In the genomic region with DNA sequence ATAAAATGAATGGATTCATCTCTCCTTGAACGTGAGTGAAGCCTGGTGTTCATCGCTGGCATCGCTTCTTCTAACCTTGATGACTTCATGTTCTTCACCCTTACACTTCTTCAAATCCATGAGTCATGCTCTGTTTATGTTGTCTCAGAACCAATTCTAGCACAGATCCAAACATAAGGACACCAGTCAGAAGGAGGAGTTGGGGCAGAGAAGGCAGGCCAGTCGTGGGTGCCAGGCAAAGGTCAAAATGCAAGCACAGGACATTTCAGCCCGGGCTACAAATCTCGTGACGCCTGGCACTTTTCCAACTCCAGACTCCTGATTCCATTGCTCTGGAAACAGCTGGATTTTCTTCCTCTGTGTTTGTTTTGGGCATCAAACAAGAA, we compare ENCODE assay signal across 9 mouse cellular contexts. TPM values are rescaled to one million over a fixed set of nuclear protein-coding genes. Genes with fewer than 3 reads are reported as not detected.
DNase-seq lines count a peak whose midpoint lies in the region; ATAC-seq and TF ChIP-seq lines count a peak whose summit lies in the region.
"Had no signal": no experiment of that assay in that cellular context is flagged by ENCODE, and none has a peak within 500 bp of the region (broad histone marks: within the 10 kb centered on the region; RNA-seq: fewer than 3 reads in every experiment).

No protein-coding gene starts in this region.

- H3K27me3 ChIP-seq in embryonic facial prominence, embryonic 12.5 days = no peaks in the 10 kb centered on the region
- H3K27me3 ChIP-seq in intestine, postnatal 0 days (replicated peaks; ENCODE audit: control insufficient read depth, insufficient read depth, low read length) = no peaks in the 10 kb centered on the region
- no peaks in the 10 kb centered on the region for H3K27me3 ChIP-seq in limb, embryonic 12.5 days
- no peaks in the 10 kb centered on the region for H3K27me3 ChIP-seq in midbrain, embryonic 11.5 days (ENCODE audit: control insufficient read depth, insufficient read depth, low read length)
- H3K27me3 ChIP-seq in stomach, embryonic 14.5 days (ENCODE audit: control insufficient read depth, insufficient read depth, low read length) = no peaks in the 10 kb centered on the region

- 35% methylated on average over 7 of the region's 7 CpGs for WGBS in embryonic facial prominence, embryonic 12.5 days
- WGBS in intestine, postnatal 0 days = 21% methylated on average over 7 of the region's 7 CpGs
- 33% methylated on average over 7 of the region's 7 CpGs for WGBS in limb, embryonic 12.5 days
- WGBS in midbrain, embryonic 11.5 days = 34% methylated on average over 7 of the region's 7 CpGs
- WGBS in stomach, embryonic 14.5 days = 29% methylated on average over 7 of the region's 7 CpGs

- no peak for ATAC-seq in embryonic facial prominence, embryonic 12.5 days (ENCODE audit: insufficient number of reproducible peaks, insufficient read depth, low FRiP score, low TSS enrichment)
- peak; percentile 85 for ATAC-seq in intestine, postnatal 0 days
- peak; percentile 29; the same call in 1 of the 2 replicates for ATAC-seq in limb, embryonic 12.5 days (ENCODE audit: insufficient number of reproducible peaks, insufficient read depth, low FRiP score, low TSS enrichment, low read depth)
- peak; percentile 38; the same call in 1 of the 2 replicates for ATAC-seq in midbrain, embryonic 11.5 days (ENCODE audit: low FRiP score)
- peak; percentile 47 for ATAC-seq in stomach, embryonic 14.5 days (ENCODE audit: insufficient number of reproducible peaks, insufficient read depth, low FRiP score, low read depth)

- H3K9me3 ChIP-seq in embryonic facial prominence, embryonic 12.5 days = no peaks in the 10 kb centered on the region
- H3K9me3 ChIP-seq in intestine, postnatal 0 days (ENCODE audit: control insufficient read depth) = no peaks in the 10 kb centered on the region
- H3K9me3 ChIP-seq in limb, embryonic 12.5 days = no peaks in the 10 kb centered on the region
- no peaks in the 10 kb centered on the region for H3K9me3 ChIP-seq in midbrain, embryonic 11.5 days (ENCODE audit: control insufficient read depth, low read length)
- no peaks in the 10 kb centered on the region for H3K9me3 ChIP-seq in stomach, embryonic 14.5 days (ENCODE audit: control insufficient read depth, low read depth, low read length)

- peaks cover 9% of the 10 kb centered on the region; the same call in 1 of the 2 replicates for H3K4me1 ChIP-seq in embryonic facial prominence, embryonic 12.5 days
- no peaks in the 10 kb centered on the region for H3K4me1 ChIP-seq in intestine, postnatal 0 days (replicated peaks; ENCODE audit: control insufficient read depth, insufficient read depth, low read length)
- peaks cover 17% of the 10 kb centered on the region for H3K4me1 ChIP-seq in limb, embryonic 12.5 days (replicated peaks)
- H3K4me1 ChIP-seq in midbrain, embryonic 11.5 days (ENCODE audit: control insufficient read depth, insufficient read depth, low read length) = peaks cover 5% of the 10 kb centered on the region; the same call in 1 of the 2 replicates
- H3K4me1 ChIP-seq in stomach, embryonic 14.5 days (ENCODE audit: control insufficient read depth, insufficient read depth, low read length) = 0 out of 2 replicates have a peak, but pooled peaks cover 11% of the 10 kb centered on the region

- peak overlapping the region; percentile 76 for H3K4me2 ChIP-seq in embryonic facial prominence, embryonic 12.5 days (replicated peaks)
- peak overlapping the region; percentile 92 for H3K4me2 ChIP-seq in intestine, postnatal 0 days (replicated peaks; ENCODE audit: low read depth)
- H3K4me2 ChIP-seq in limb, embryonic 12.5 days = peak overlapping the region; percentile 78
- peak overlapping the region; percentile 56 for H3K4me2 ChIP-seq in midbrain, embryonic 11.5 days
- peak overlapping the region; percentile 78 for H3K4me2 ChIP-seq in stomach, embryonic 14.5 days (replicated peaks; ENCODE audit: low read depth, low read length)

- no peaks in the 10 kb centered on the region for H3K36me3 ChIP-seq in embryonic facial prominence, embryonic 12.5 days
- H3K36me3 ChIP-seq in intestine, postnatal 0 days (ENCODE audit: control insufficient read depth, insufficient read depth) = no peaks in the 10 kb centered on the region
- peaks cover 3% of the 10 kb centered on the region; the same call in 1 of the 2 replicates for H3K36me3 ChIP-seq in limb, embryonic 12.5 days
- no peaks in the 10 kb centered on the region for H3K36me3 ChIP-seq in midbrain, embryonic 11.5 days (ENCODE audit: control insufficient read depth, insufficient read depth, low read length)
- peaks cover under 1% of the 10 kb centered on the region; the same call in 1 of the 2 replicates for H3K36me3 ChIP-seq in stomach, embryonic 14.5 days (ENCODE audit: control insufficient read depth, insufficient read depth, low read length)

- peak; percentile 45 for TF ChIP-seq CTCF in intestine, postnatal 0 days (IDR thresholded peaks at IDR 0.05; ENCODE audit: low read depth)

- H3K27ac ChIP-seq in embryonic facial prominence, embryonic 12.5 days = no peak overlapping the region
- H3K27ac ChIP-seq in intestine, postnatal 0 days (ENCODE audit: low read depth, low read length) = peak overlapping the region; percentile 79
- 0 out of 2 replicates have a peak overlapping the region, but pooled peaks have one; percentile 42 for H3K27ac ChIP-seq in limb, embryonic 12.5 days
- H3K27ac ChIP-seq in midbrain, embryonic 11.5 days (ENCODE audit: low read depth, low read length) = no peak overlapping the region
- 0 out of 2 replicates have a peak overlapping the region, but pooled peaks have one; percentile 3 for H3K27ac ChIP-seq in stomach, embryonic 14.5 days (ENCODE audit: low read length)

- peak overlapping the region; percentile 85 for H3K4me3 ChIP-seq in embryonic facial prominence, embryonic 12.5 days
- peak overlapping the region; percentile 93 for H3K4me3 ChIP-seq in intestine, postnatal 0 days (ENCODE audit: low read depth, low read length)
- H3K4me3 ChIP-seq in limb, embryonic 12.5 days (replicated peaks) = peak overlapping the region; percentile 73
- peak overlapping the region; percentile 74 for H3K4me3 ChIP-seq in midbrain, embryonic 11.5 days (ENCODE audit: low read depth, low read length)
- peak overlapping the region; percentile 80 for H3K4me3 ChIP-seq in stomach, embryonic 14.5 days (ENCODE audit: low read depth, low read length)

- peak; percentile 51 to 61 for DNase-seq in frontal cortex, postnatal 10 days (ENCODE audit: low spot score in 2 of 2)
- DNase-seq in frontal cortex, adult 2 months (ENCODE audit: extremely low spot score in 1 of 2, low spot score in 1 of 2) = no peak
- peak; percentile 98 for DNase-seq in heart, adult 11 months
- peak; percentile 92 for DNase-seq in midbrain, embryonic 11.5 days (ENCODE audit: low spot score, missing footprints)

- peak overlapping the region; percentile 66; the same call in 1 of the 2 replicates for H3K9ac ChIP-seq in embryonic facial prominence, embryonic 12.5 days
- peak overlapping the region; percentile 79; the same call in 1 of the 2 replicates for H3K9ac ChIP-seq in intestine, postnatal 0 days (ENCODE audit: low read depth, low read length)
- H3K9ac ChIP-seq in limb, embryonic 12.5 days (replicated peaks) = 0 out of 2 replicates have a peak overlapping the region, but pooled peaks have one; percentile 32
- peak overlapping the region; percentile 76; the same call in 1 of the 2 replicates for H3K9ac ChIP-seq in midbrain, embryonic 11.5 days (ENCODE audit: low read length)
- H3K9ac ChIP-seq in stomach, embryonic 14.5 days (replicated peaks; ENCODE audit: low read depth, low read length) = no peak overlapping the region

RNA-seq across cellular contexts. Expression of gene Gabarapl1, which starts 0.4 kb away (rescaled TPM):
- polyA plus RNA-seq in frontal cortex, adult 2 months (2012; rRNA removed) = 510 and 530 TPM in 2 replicates
- 56.4 and 56.6 TPM in 2 replicates for polyA plus RNA-seq in embryonic facial prominence, embryonic 12.5 days (2016; fragmentation: Nextera tagmentation; extraction: Ambion mirVana)
- polyA plus RNA-seq in intestine, postnatal 0 days (2015; fragmentation: Nextera tagmentation; extraction: Ambion mirVana) = 30.7 and 31.8 TPM in 2 replicates
- 46.4 and 46.6 TPM in 2 replicates for polyA plus RNA-seq in limb, embryonic 12.5 days (2016; fragmentation: Nextera tagmentation; extraction: Ambion mirVana)
- 22.7 and 24.5 TPM in 2 replicates for polyA plus RNA-seq in midbrain, embryonic 11.5 days (2014; fragmentation: Nextera tagmentation; extraction: Ambion mirVana)
- polyA plus RNA-seq in stomach, embryonic 14.5 days (2014; fragmentation: Nextera tagmentation; extraction: Ambion mirVana) = 13.2 and 15.6 TPM in 2 replicates

RNA-seq across cellular contexts. Expression of gene Tmem52b, which starts 20.2 kb away (rescaled TPM):
- polyA plus RNA-seq in frontal cortex, adult 2 months (2012; rRNA removed) = not detected in 2 replicates
- polyA plus RNA-seq in embryonic facial prominence, embryonic 12.5 days (2016; fragmentation: Nextera tagmentation; extraction: Ambion mirVana) = not detected in 2 replicates
- 0.08 and 0.18 TPM in 2 replicates for polyA plus RNA-seq in intestine, postnatal 0 days (2015; fragmentation: Nextera tagmentation; extraction: Ambion mirVana)
- polyA plus RNA-seq in limb, embryonic 12.5 days (2016; fragmentation: Nextera tagmentation; extraction: Ambion mirVana) = not detected in 2 replicates
- not detected in 2 replicates for polyA plus RNA-seq in midbrain, embryonic 11.5 days (2014; fragmentation: Nextera tagmentation; extraction: Ambion mirVana)
- not detected in 2 replicates for polyA plus RNA-seq in stomach, embryonic 14.5 days (2014; fragmentation: Nextera tagmentation; extraction: Ambion mirVana)
- polyA plus RNA-seq: spleen, adult 2 months had no signal

RNA-seq across cellular contexts. Expression of gene Olr1, which starts 25.6 kb away (rescaled TPM):
- polyA plus RNA-seq in frontal cortex, adult 2 months (2012; rRNA removed) = 0.20 and 0.63 TPM in 2 replicates
- polyA plus RNA-seq in embryonic facial prominence, embryonic 12.5 days (2016; fragmentation: Nextera tagmentation; extraction: Ambion mirVana) = 0.04 TPM in 1 of 2 replicates, not detected in the other
- polyA plus RNA-seq in intestine, postnatal 0 days (2015; fragmentation: Nextera tagmentation; extraction: Ambion mirVana) = 0.07 and 0.13 TPM in 2 replicates
- not detected in 2 replicates for polyA plus RNA-seq in limb, embryonic 12.5 days (2016; fragmentation: Nextera tagmentation; extraction: Ambion mirVana)
- 0.06 TPM in 1 of 2 replicates, not detected in the other for polyA plus RNA-seq in midbrain, embryonic 11.5 days (2014; fragmentation: Nextera tagmentation; extraction: Ambion mirVana)
- polyA plus RNA-seq in stomach, embryonic 14.5 days (2014; fragmentation: Nextera tagmentation; extraction: Ambion mirVana) = not detected in 2 replicates

RNA-seq across cellular contexts. Expression of gene Klre1, which starts 45.2 kb away (rescaled TPM):
- 0.38 and 0.53 TPM in 2 replicates for polyA plus RNA-seq in frontal cortex, adult 2 months (2012; rRNA removed)
- polyA plus RNA-seq in embryonic facial prominence, embryonic 12.5 days (2016; fragmentation: Nextera tagmentation; extraction: Ambion mirVana) = not detected in 2 replicates
- polyA plus RNA-seq in intestine, postnatal 0 days (2015; fragmentation: Nextera tagmentation; extraction: Ambion mirVana) = not detected in 2 replicates
- not detected in 2 replicates for polyA plus RNA-seq in limb, embryonic 12.5 days (2016; fragmentation: Nextera tagmentation; extraction: Ambion mirVana)
- not detected in 2 replicates for polyA plus RNA-seq in midbrain, embryonic 11.5 days (2014; fragmentation: Nextera tagmentation; extraction: Ambion mirVana)
- polyA plus RNA-seq in stomach, embryonic 14.5 days (2014; fragmentation: Nextera tagmentation; extraction: Ambion mirVana) = not detected in 2 replicates

RNA-seq across cellular contexts. Expression of gene Klrd1, which starts 59.0 kb away (rescaled TPM):
- polyA plus RNA-seq in frontal cortex, adult 2 months (2012; rRNA removed) = 0.21 and 0.22 TPM in 2 replicates
- 0.32 TPM in 1 of 2 replicates, not detected in the other for polyA plus RNA-seq in embryonic facial prominence, embryonic 12.5 days (2016; fragmentation: Nextera tagmentation; extraction: Ambion mirVana)
- 0.99 and 1.4 TPM in 2 replicates for polyA plus RNA-seq in intestine, postnatal 0 days (2015; fragmentation: Nextera tagmentation; extraction: Ambion mirVana)
- polyA plus RNA-seq in limb, embryonic 12.5 days (2016; fragmentation: Nextera tagmentation; extraction: Ambion mirVana) = not detected in 2 replicates
- polyA plus RNA-seq in midbrain, embryonic 11.5 days (2014; fragmentation: Nextera tagmentation; extraction: Ambion mirVana) = not detected in 2 replicates
- polyA plus RNA-seq in stomach, embryonic 14.5 days (2014; fragmentation: Nextera tagmentation; extraction: Ambion mirVana) = 0.29 and 0.69 TPM in 2 replicates

Comparison
In these comparisons a context has a peak if more than half of its experiments do, and no peak if none do; other contexts are left out.
1. DNase-seq: peak in frontal cortex, postnatal 10 days (2 of 2), heart, adult 11 months (single experiment) and midbrain, embryonic 11.5 days (single experiment); none in frontal cortex, adult 2 months (0 of 2).
2. H3K27ac ChIP-seq: peak in intestine, postnatal 0 days (single experiment), limb, embryonic 12.5 days (single experiment) and stomach, embryonic 14.5 days (single experiment); none in embryonic facial prominence, embryonic 12.5 days (single experiment) and midbrain, embryonic 11.5 days (single experiment).
3. Peak in every context shown above with its lines, with median percentiles within 50 percentile points of each other: H3K4me2 ChIP-seq and H3K4me3 ChIP-seq.